Mouse (Mus musculus): ENCODE results near the gene Capn15.

DNA sequence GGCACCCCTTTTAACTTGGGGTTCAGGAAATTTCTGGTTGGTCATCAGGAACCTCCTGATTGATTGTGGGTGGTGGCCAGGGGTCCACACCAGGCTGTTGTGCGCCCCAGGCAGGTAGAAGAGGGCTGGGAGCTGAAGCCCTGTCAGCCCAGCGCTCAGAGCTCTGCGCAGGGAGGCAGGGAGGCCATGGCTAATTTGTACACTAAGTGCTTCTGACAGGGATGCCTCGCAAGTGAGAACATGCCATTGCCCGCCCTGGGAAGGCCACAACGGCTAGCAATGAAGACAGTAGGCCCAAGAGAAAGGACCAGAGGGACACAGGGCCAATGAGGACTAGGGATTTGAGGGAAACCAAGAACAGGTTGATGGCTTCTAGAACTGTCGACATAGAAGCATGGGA, 29.0 kb downstream of the Capn15 start:
- no peak for TF ChIP-seq HCFC1 (IDR thresholded peaks at IDR 0.05; ENCODE audit: low read depth, low read length)
- TF ChIP-seq ZNF384 (IDR thresholded peaks at IDR 0.05; ENCODE audit: low read depth, low read length), result no peak
- no peak for TF ChIP-seq CTCF (IDR thresholded peaks at IDR 0.05 in 2 of 3, conservative IDR thresholded peaks at IDR 0.05 in 1 of 3; ENCODE audit: control insufficient read depth in 1 of 3, insufficient read depth in 1 of 3, low read depth in 2 of 3, low read length in 3 of 3, poor library complexity in 1 of 3, severe bottlenecking in 1 of 3)
- no peak for TF ChIP-seq MAFK (IDR thresholded peaks at IDR 0.05; ENCODE audit: borderline replicate concordance, low read depth, low read length)
- TF ChIP-seq USF1 (IDR thresholded peaks at IDR 0.05; ENCODE audit: low read depth, low read length), result no peak

All from MEL (cell line).